Mouse (Mus musculus) leukemia stem cell, adult 10-12 weeks (primary cell): ENCODE measurements around the gene Zbbx. TPM values are rescaled to one million over a fixed set of nuclear protein-coding genes. Genes with fewer than 3 reads are reported as not detected.

Experiments used
- polyA plus RNA-seq: library from polyadenylated mRNA; stranded (reverse); fragments of >175 nt; gene quantifications from 2 replicates; pipeline ENCODE4 v1.2.3, GENCODE M21; 2012; ENCODE audit warnings: low replicate concordance

The Zbbx gene
- not detected in 2 replicates for polyA plus RNA-seq

GRCm38 (mm10) chr3:75164838-75165496 lies at the start of gene Zbbx:
TSS of gene Zbbx (minus strand) at chr3:75165034.

Other genes with a start within 250 kb of the Zbbx start
- gene Serpini2, start 105.0 kb upstream of the Zbbx start, polyA plus RNA-seq, result not detected in 2 replicates